Mouse (Mus musculus) hindbrain, embryonic 15.5 days (tissue): ENCODE data around the gene Pgm5. TPM values are rescaled to one million over a fixed set of nuclear protein-coding genes. Genes with fewer than 3 reads are reported as not detected.
"Not testable (repeated sequence)": the region's sequence is repeated elsewhere in the genome, so short reads cannot be mapped to it uniquely, and the experiment has no call there.

Source experiments
- ATAC-seq: fragments of 200-750 bp; cut with Nextera tagmentation; 2 replicates; pipeline ENCODE4 v1.8.0; 2017; ENCODE audit warnings: low read depth, moderate number of reproducible peaks, moderate TSS enrichment; ENCODE audit not compliant: low FRiP score
- H3K27ac ChIP-seq: fragments of 300-500 bp; sonication (generic); replicated peaks from 2 replicates; pipeline ENCODE4 v1.5.1; 2015; ENCODE audit warnings: mild to moderate bottlenecking, inconsistent platforms
- H3K27me3 ChIP-seq: fragments of 300-500 bp; sonication (generic); 2 replicates; pipeline ENCODE4 v1.6.1; 2015; ENCODE audit warnings: control low read depth, inconsistent platforms
- H3K36me3 ChIP-seq: fragments of 300-500 bp; sonication (generic); 2 replicates; pipeline ENCODE4 v1.6.1; 2015; ENCODE audit warnings: control low read depth, inconsistent platforms
- H3K4me1 ChIP-seq: fragments of 300-500 bp; sonication (generic); replicated peaks from 2 replicates; pipeline ENCODE4 v1.6.1; 2015; ENCODE audit warnings: control low read depth, inconsistent platforms
- H3K4me2 ChIP-seq: fragments of 300-500 bp; sonication (generic); 2 replicates; pipeline ENCODE4 v1.6.1; 2015; ENCODE audit warnings: moderate library complexity, mild to moderate bottlenecking, inconsistent platforms
- H3K4me3 ChIP-seq: fragments of 300-500 bp; sonication (generic); 2 replicates; pipeline ENCODE4 v1.5.1; 2015; ENCODE audit warnings: mild to moderate bottlenecking, inconsistent platforms
- H3K9ac ChIP-seq: fragments of 300-500 bp; sonication (generic); 2 replicates; pipeline ENCODE4 v1.6.1; 2015; ENCODE audit warnings: inconsistent platforms
- H3K9me3 ChIP-seq: fragments of 300-500 bp; sonication (generic); 2 replicates; pipeline ENCODE4 v1.6.1; 2016; ENCODE audit warnings: control low read depth, inconsistent platforms
- WGBS: fragments of 180-500 bp; shearing (Covaris S2); methylation state at CpG from one replicate; pipeline ENCODE4 v1.1.7; 2015; 5-methylcytosine and 5-hydroxymethylcytosine counted together
- polyA plus RNA-seq: library from polyadenylated mRNA; unstranded; fragments of >200 nt; fragmentation: Nextera tagmentation; extraction: Ambion mirVana; gene quantifications from 2 replicates; pipeline ENCODE4 v1.2.1, GENCODE M21; 2015

The Pgm5 gene
- polyA plus RNA-seq, 1 experiment from 2014 or later: 1.2 TPM

DNA sequence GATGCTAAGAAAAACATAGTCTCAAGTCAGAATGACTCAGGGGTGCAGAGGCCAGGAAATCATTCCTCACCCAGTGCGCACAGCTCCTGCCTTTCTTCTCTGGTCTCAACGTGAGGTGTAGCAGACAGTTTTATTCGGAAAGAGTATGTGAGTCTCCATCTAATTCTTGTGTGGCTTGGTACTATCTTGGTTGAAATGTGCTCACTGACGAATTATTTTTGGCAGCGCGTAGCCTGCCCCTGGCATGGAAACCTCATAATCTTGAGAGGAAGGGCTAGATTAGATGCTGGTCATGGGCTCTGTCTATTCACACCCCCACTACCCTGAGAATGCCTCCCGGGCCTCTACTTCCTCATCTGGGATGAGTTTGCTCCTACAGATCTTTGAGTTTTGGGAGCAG is 153.6 kb downstream of the Pgm5 start:
- ATAC-seq: no peak
- Histone ChIP-seq H3K9ac (no peak overlapping the region), H3K9me3 (no peaks in the 10 kb centered on the region), H3K27me3 (no peaks in the 10 kb centered on the region), H3K36me3 (no peaks in the 10 kb centered on the region), H3K27ac (no peak overlapping the region), H3K4me3 (no peak overlapping the region), H3K4me2 (no peak overlapping the region), H3K4me1 (no peaks in the 10 kb centered on the region)
- 79% methylated on average over 7 of the region's 7 CpGs for WGBS

DNA sequence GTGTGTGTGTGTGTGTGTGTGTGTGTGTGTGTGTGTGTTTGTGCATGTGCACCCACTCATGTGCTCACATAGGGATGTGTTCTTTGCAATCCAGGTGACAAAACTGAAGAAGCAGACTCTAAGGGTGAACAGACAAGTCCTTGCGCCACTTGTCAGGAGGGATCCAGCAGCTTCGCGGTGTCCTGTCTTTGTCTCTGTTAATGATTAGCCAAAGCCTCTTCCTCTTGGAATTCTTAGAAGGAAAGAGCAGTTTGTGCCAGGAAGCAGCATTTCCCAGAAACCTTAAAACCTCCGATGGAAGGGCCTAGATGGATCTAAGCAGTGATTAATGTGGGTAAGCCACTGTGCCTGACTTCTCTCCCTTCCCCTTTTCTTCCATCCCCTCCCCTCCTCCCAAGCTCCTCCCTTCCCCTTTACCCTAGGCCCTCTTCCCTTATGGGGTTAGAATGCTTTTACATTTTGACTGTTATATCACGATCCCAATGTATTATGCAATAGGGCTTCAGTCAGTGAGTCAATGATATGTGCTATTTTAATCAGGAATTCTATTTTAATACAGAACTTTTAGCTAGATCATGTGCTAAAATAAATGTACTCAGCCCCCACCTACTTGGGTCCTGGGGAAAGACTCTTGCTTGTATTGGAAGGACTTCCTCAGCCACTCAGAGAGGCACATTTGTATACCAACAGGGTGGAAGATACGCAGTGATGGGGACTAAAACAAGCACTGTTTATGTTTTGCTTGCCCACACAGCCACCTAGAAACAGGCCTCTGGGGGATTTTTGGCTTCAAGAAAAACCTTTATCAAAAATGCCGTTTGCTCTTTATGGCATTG is 154.4 kb downstream of the Pgm5 start:
- Histone ChIP-seq H3K36me3 (no peaks in the 10 kb centered on the region), H3K9me3 (no peaks in the 10 kb centered on the region), H3K27me3 (no peaks in the 10 kb centered on the region), H3K27ac (no peak overlapping the region), H3K4me3 (no peak overlapping the region), H3K9ac (no peak overlapping the region), H3K4me2 (no peak overlapping the region), H3K4me1 (no peaks in the 10 kb centered on the region)
- ATAC-seq: no peak
- 65% methylated on average over 7 of the region's 7 CpGs for WGBS

GRCm38 (mm10) chr19:24705395-24705794 is 156.3 kb downstream of the Pgm5 start:
- Histone ChIP-seq H3K4me2 (no peak overlapping the region), H3K36me3 (no peaks in the 10 kb centered on the region), H3K4me1 (no peaks in the 10 kb centered on the region), H3K27ac (no peak overlapping the region), H3K4me3 (no peak overlapping the region), H3K9me3 (no peaks in the 10 kb centered on the region), H3K9ac (no peak overlapping the region), H3K27me3 (no peaks in the 10 kb centered on the region)
- ATAC-seq: no peak
- WGBS: 64% methylated on average over 1 of the region's 1 CpGs

DNA sequence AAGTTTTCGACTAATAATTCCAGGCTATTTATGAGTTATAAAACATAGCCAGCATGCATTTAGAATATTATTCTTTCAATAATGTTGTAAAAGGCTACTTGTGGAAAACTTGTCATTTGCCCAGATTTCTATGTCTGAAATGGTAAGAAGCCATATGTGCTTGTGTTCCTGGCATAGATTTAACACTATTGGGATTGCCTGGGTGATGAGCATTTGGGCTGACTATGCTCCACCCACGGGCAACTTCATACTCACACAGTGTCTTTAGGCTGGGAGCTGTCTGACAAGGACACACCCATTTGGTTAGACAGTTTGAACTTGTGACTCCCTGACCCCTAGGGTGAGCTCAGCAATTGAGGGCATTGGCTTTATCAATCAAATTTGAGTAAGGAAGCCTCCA is 157.3 kb downstream of the Pgm5 start:
- Histone ChIP-seq H3K9me3 (no peaks in the 10 kb centered on the region), H3K4me3 (no peak overlapping the region), H3K4me1 (no peaks in the 10 kb centered on the region), H3K27me3 (no peaks in the 10 kb centered on the region), H3K9ac (no peak overlapping the region), H3K4me2 (no peak overlapping the region), H3K27ac (no peak overlapping the region), H3K36me3 (no peaks in the 10 kb centered on the region)
- 78% methylated on average over 2 of the region's 2 CpGs for WGBS
- ATAC-seq: no peak

DNA sequence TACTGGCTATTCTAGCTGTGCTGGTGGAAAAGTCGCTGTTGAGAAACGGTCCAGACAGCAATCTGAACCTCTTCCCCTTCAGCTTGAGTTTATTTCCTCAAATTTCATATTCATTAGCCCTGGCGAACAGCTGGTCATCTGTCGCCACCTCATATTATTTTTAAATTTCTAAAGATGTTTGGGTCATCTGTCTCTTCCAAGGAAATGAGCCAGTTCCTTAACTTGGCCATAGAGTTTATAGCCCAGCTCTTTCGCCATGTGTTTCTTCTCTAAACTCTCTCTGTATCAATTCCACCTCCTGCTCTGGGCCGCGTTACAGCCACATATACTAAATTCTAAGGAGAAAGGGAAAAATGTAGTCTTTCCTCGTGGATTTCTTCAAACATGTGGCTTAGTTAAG is 158.0 kb downstream of the Pgm5 start:
- Histone ChIP-seq H3K4me3 (no peak overlapping the region), H3K9me3 (no peaks in the 10 kb centered on the region), H3K4me2 (no peak overlapping the region), H3K27me3 (no peaks in the 10 kb centered on the region), H3K27ac (no peak overlapping the region), H3K9ac (no peak overlapping the region), H3K4me1 (no peaks in the 10 kb centered on the region), H3K36me3 (no peaks in the 10 kb centered on the region)
- WGBS: 79% methylated on average over 8 of the region's 8 CpGs
- ATAC-seq: no peak

- not testable (repeated sequence) for H3K4me2 ChIP-seq, H3K9me3 ChIP-seq, ATAC-seq, H3K4me3 ChIP-seq, H3K4me1 ChIP-seq, H3K36me3 ChIP-seq, H3K27ac ChIP-seq, H3K27me3 ChIP-seq, H3K9ac ChIP-seq
- 62% methylated on average over 1 of the region's 1 CpGs for WGBS
These were observed 158.5 kb downstream of the Pgm5 start for GRCm38 (mm10) chr19:24703168-24703567.

GRCm38 (mm10) chr19:24701716-24702115 is 159.9 kb downstream of the Pgm5 start:
- no peak for ATAC-seq
- H3K27me3 ChIP-seq: no peaks in the 10 kb centered on the region
- no peaks in the 10 kb centered on the region for H3K36me3 ChIP-seq
- H3K9ac ChIP-seq: no peak overlapping the region
- H3K4me1 ChIP-seq: no peaks in the 10 kb centered on the region
- H3K4me3 ChIP-seq: no peak overlapping the region
- H3K4me2 ChIP-seq: no peak overlapping the region
- H3K9me3 ChIP-seq: no peaks in the 10 kb centered on the region
- H3K27ac ChIP-seq: no peak overlapping the region
- 73% methylated on average over 8 of the region's 8 CpGs for WGBS

GRCm38 (mm10) chr19:24700664-24701063 is 161.0 kb downstream of the Pgm5 start:
- Histone ChIP-seq H3K4me1 (no peaks in the 10 kb centered on the region), H3K27me3 (no peaks in the 10 kb centered on the region), H3K4me3 (no peak overlapping the region), H3K36me3 (no peaks in the 10 kb centered on the region), H3K9me3 (no peaks in the 10 kb centered on the region), H3K4me2 (no peak overlapping the region), H3K27ac (no peak overlapping the region), H3K9ac (no peak overlapping the region)
- WGBS: 90% methylated on average over 5 of the region's 5 CpGs
- ATAC-seq: no peak

DNA sequence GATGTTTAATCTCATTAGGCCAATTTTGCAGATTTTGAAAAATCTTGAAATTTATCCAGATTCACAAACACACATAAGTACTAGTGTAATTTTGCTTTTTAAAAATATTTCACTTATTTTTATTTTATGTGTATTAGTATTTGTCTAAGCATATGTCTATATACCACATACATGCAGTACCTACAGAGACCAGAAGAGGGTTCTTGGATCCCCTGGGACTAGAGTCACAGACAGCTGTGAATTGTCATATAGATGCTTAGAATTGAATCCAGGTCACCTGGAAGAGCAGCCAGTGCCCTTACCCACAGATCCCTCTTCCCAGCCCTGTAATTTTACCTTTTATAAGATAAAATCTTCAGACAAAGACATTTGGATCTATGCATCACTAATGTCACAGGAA is 161.7 kb downstream of the Pgm5 start:
- no peak overlapping the region for H3K4me2 ChIP-seq
- H3K4me1 ChIP-seq: no peaks in the 10 kb centered on the region
- no peak overlapping the region for H3K27ac ChIP-seq
- H3K27me3 ChIP-seq: no peaks in the 10 kb centered on the region
- no peaks in the 10 kb centered on the region for H3K9me3 ChIP-seq
- H3K4me3 ChIP-seq: no peak overlapping the region
- no peak for ATAC-seq
- H3K36me3 ChIP-seq: no peaks in the 10 kb centered on the region
- no peak overlapping the region for H3K9ac ChIP-seq

- H3K4me3 ChIP-seq: no peak overlapping the region
- 65% methylated on average over 3 of the region's 3 CpGs for WGBS
- H3K27me3 ChIP-seq: no peaks in the 10 kb centered on the region
- no peak overlapping the region for H3K27ac ChIP-seq
- H3K4me1 ChIP-seq: no peaks in the 10 kb centered on the region
- no peak overlapping the region for H3K4me2 ChIP-seq
- no peaks in the 10 kb centered on the region for H3K9me3 ChIP-seq
- no peaks in the 10 kb centered on the region for H3K36me3 ChIP-seq
- no peak for ATAC-seq
- no peak overlapping the region for H3K9ac ChIP-seq
These were observed 162.5 kb downstream of the Pgm5 start for GRCm38 (mm10) chr19:24699196-24699595.

GRCm38 (mm10) chr19:24698651-24699050 is 163.0 kb downstream of the Pgm5 start:
- no peak for ATAC-seq

GRCm38 (mm10) chr19:24697946-24698345 is 163.7 kb downstream of the Pgm5 start:
- no peaks in the 10 kb centered on the region for H3K4me1 ChIP-seq
- H3K27me3 ChIP-seq: no peaks in the 10 kb centered on the region
- H3K27ac ChIP-seq: no peak overlapping the region
- 28% methylated on average over 1 of the region's 1 CpGs for WGBS
- H3K4me3 ChIP-seq: no peak overlapping the region
- ATAC-seq: no peak
- H3K4me2 ChIP-seq: no peak overlapping the region
- no peaks in the 10 kb centered on the region for H3K9me3 ChIP-seq
- H3K9ac ChIP-seq: no peak overlapping the region
- no peaks in the 10 kb centered on the region for H3K36me3 ChIP-seq

More at GRCm38 (mm10) chr19:24698651-24699050, 163.0 kb downstream of the Pgm5 start:
- Histone ChIP-seq H3K27ac (no peak overlapping the region), H3K4me2 (no peak overlapping the region), H3K4me3 (no peak overlapping the region), H3K4me1 (no peaks in the 10 kb centered on the region), H3K9ac (no peak overlapping the region), H3K9me3 (no peaks in the 10 kb centered on the region), H3K36me3 (no peaks in the 10 kb centered on the region), H3K27me3 (no peaks in the 10 kb centered on the region)
- WGBS: 63% methylated on average over 5 of the region's 5 CpGs

DNA sequence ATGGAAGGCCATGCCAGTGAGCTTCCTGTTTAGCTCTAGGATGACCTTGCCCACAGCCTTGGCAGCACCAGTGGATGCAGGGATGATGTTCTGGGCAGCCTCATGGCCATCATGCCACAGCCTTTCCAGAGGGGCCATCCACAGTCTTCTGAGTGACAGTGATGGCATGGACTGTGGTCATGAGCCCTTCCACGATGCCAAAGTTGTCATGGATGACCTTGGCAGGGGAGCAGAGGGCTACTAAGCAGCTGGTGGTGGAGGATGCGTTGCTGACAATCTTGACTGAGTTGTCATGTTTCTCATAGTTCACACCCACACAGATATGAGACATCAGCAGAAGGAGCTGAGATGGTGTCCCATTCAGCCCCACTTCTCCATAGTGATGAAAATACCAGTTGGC is 169.0 kb downstream of the Pgm5 start:
- H3K27ac ChIP-seq: no peak overlapping the region
- no peaks in the 10 kb centered on the region for H3K4me1 ChIP-seq
- no peak for ATAC-seq
- no peaks in the 10 kb centered on the region for H3K36me3 ChIP-seq
- H3K9me3 ChIP-seq: no peaks in the 10 kb centered on the region
- no peaks in the 10 kb centered on the region for H3K27me3 ChIP-seq
- H3K4me2 ChIP-seq: no peak overlapping the region
- no peak overlapping the region for H3K9ac ChIP-seq
- no peak overlapping the region for H3K4me3 ChIP-seq
- 93% methylated on average over 2 of the region's 2 CpGs for whole genome bisulfite sequencing
